Mouse (Mus musculus): ENCODE results near the gene Polr1e. TPM values are rescaled to one million over a fixed set of nuclear protein-coding genes. Genes with fewer than 3 reads are reported as not detected.
"Not testable (repeated sequence)": the region's sequence is repeated elsewhere in the genome, so short reads cannot be mapped to it uniquely, and the experiment has no call there.

Polr1e gene
- polyA plus RNA-seq, 1 experiment from 2014 or later = 73.8 TPM

- Histone ChIP-seq H3K27me3 (no peaks in the 10 kb centered on the region), H3K36me3 (peaks cover 45% of the 10 kb centered on the region), H3K4me2 (no peak overlapping the region), H3K4me3 (no peak overlapping the region), H3K27ac (peak overlapping the region; percentile 26; the same call in 1 of the 2 replicates), H3K9ac (no peak overlapping the region), H3K4me1 (replicated peaks) (peaks cover 37% of the 10 kb centered on the region), H3K9me3 (replicated peaks) (no peaks in the 10 kb centered on the region)
- no peak for ATAC-seq (replicated peaks; ENCODE audit: insufficient number of reproducible peaks, insufficient read depth, low FRiP score, low read depth)
- WGBS = 86% methylated on average over 10 of the region's 10 CpGs
These were observed 17.7 kb downstream of the Polr1e start for GRCm38 (mm10) chr4:45036048-45036447.

GRCm38 (mm10) chr4:45036571-45036970, 18.2 kb downstream of the Polr1e start:
- H3K4me1 ChIP-seq (replicated peaks) = peaks cover 37% of the 10 kb centered on the region
- no peak overlapping the region for H3K9ac ChIP-seq
- H3K4me2 ChIP-seq = no peak overlapping the region
- WGBS = 83% methylated on average over 5 of the region's 5 CpGs
- peak overlapping the region; percentile 94 for H3K27ac ChIP-seq
- H3K36me3 ChIP-seq = peaks cover 46% of the 10 kb centered on the region
- no peaks in the 10 kb centered on the region for H3K27me3 ChIP-seq
- no peaks in the 10 kb centered on the region for H3K9me3 ChIP-seq (replicated peaks)
- H3K4me3 ChIP-seq = no peak overlapping the region
- no peak for ATAC-seq (replicated peaks; ENCODE audit: insufficient number of reproducible peaks, insufficient read depth, low FRiP score, low read depth)

- Histone ChIP-seq H3K4me2 (0 out of 2 replicates have a peak overlapping the region, but pooled peaks have one; percentile 9), H3K9me3 (replicated peaks) (no peaks in the 10 kb centered on the region), H3K9ac (peak overlapping the region; percentile 44), H3K36me3 (peaks cover 39% of the 10 kb centered on the region), H3K27me3 (no peaks in the 10 kb centered on the region), H3K4me3 (no peak overlapping the region), H3K4me1 (replicated peaks) (peaks cover 37% of the 10 kb centered on the region), H3K27ac (peak overlapping the region; percentile 94)
- WGBS = 36% methylated on average over 13 of the region's 13 CpGs
- ATAC-seq (replicated peaks; ENCODE audit: insufficient number of reproducible peaks, insufficient read depth, low FRiP score, low read depth) = peak; percentile 83
These were observed 19.4 kb downstream of the Polr1e start for GRCm38 (mm10) chr4:45037455-45038410.

- ATAC-seq (replicated peaks; ENCODE audit: insufficient number of reproducible peaks, insufficient read depth, low FRiP score, low read depth); H3K9me3 ChIP-seq (replicated peaks); H3K9ac ChIP-seq; H3K4me2 ChIP-seq; H3K4me3 ChIP-seq; H3K27me3 ChIP-seq: not testable (repeated sequence)
- 50% methylated on average over 8 of the region's 8 CpGs for WGBS
- Histone ChIP-seq H3K27ac (peak overlapping the region; percentile 94), H3K4me1 (replicated peaks) (peaks cover 37% of the 10 kb centered on the region), H3K36me3 (peaks cover 39% of the 10 kb centered on the region)
These were observed 20.5 kb downstream of the Polr1e start for GRCm38 (mm10) chr4:45038879-45039278.

GRCm38 (mm10) chr4:45039546-45039945, 21.2 kb downstream of the Polr1e start:
- ATAC-seq (replicated peaks; ENCODE audit: insufficient number of reproducible peaks, insufficient read depth, low FRiP score, low read depth); H3K4me2 ChIP-seq; H3K9ac ChIP-seq; H3K27me3 ChIP-seq; H3K9me3 ChIP-seq (replicated peaks); H3K4me3 ChIP-seq: not testable (repeated sequence)
- H3K27ac ChIP-seq = peak overlapping the region; percentile 94; the same call in 1 of the 2 replicates
- WGBS = 92% methylated on average over 7 of the region's 7 CpGs
- peaks cover 37% of the 10 kb centered on the region for H3K36me3 ChIP-seq
- H3K4me1 ChIP-seq (replicated peaks) = peaks cover 34% of the 10 kb centered on the region

- no peak overlapping the region for H3K4me2 ChIP-seq
- H3K27ac ChIP-seq = no peak overlapping the region
- no peaks in the 10 kb centered on the region for H3K27me3 ChIP-seq
- H3K36me3 ChIP-seq = peaks cover 37% of the 10 kb centered on the region
- no peaks in the 10 kb centered on the region for H3K9me3 ChIP-seq (replicated peaks)
- no peak overlapping the region for H3K9ac ChIP-seq
- no peak overlapping the region for H3K4me3 ChIP-seq
- ATAC-seq (replicated peaks; ENCODE audit: insufficient number of reproducible peaks, insufficient read depth, low FRiP score, low read depth) = no peak
- H3K4me1 ChIP-seq (replicated peaks) = peaks cover 22% of the 10 kb centered on the region
- 69% methylated on average over 7 of the region's 7 CpGs for WGBS
These were observed 22.4 kb downstream of the Polr1e start for GRCm38 (mm10) chr4:45040795-45041194.

- no peak overlapping the region for H3K9ac ChIP-seq
- H3K4me2 ChIP-seq = no peak overlapping the region
- H3K4me3 ChIP-seq = no peak overlapping the region
- H3K36me3 ChIP-seq = peaks cover 25% of the 10 kb centered on the region; the same call in 1 of the 2 replicates
- 55% methylated on average over 5 of the region's 5 CpGs for WGBS
- H3K27me3 ChIP-seq = no peaks in the 10 kb centered on the region
- peaks cover 25% of the 10 kb centered on the region for H3K4me1 ChIP-seq (replicated peaks)
- peak; percentile 65 for ATAC-seq (replicated peaks; ENCODE audit: insufficient number of reproducible peaks, insufficient read depth, low FRiP score, low read depth)
- peak overlapping the region; percentile 91 for H3K27ac ChIP-seq
- H3K9me3 ChIP-seq (replicated peaks) = no peaks in the 10 kb centered on the region
These were observed 28.3 kb downstream of the Polr1e start for GRCm38 (mm10) chr4:45046679-45047078.

- Histone ChIP-seq H3K9ac (no peak overlapping the region), H3K27ac (peak overlapping the region; percentile 91)
- WGBS = 78% methylated on average over 9 of the region's 9 CpGs
These were observed 29.0 kb downstream of the Polr1e start for GRCm38 (mm10) chr4:45047286-45047887.

GRCm38 (mm10) chr4:45047956-45048355, 29.6 kb downstream of the Polr1e start:
- Histone ChIP-seq H3K27ac (0 out of 2 replicates have a peak overlapping the region, but pooled peaks have one; percentile 91), H3K27me3 (no peaks in the 10 kb centered on the region), H3K9me3 (replicated peaks) (no peaks in the 10 kb centered on the region), H3K9ac (no peak overlapping the region), H3K4me2 (no peak overlapping the region), H3K4me3 (no peak overlapping the region), H3K36me3 (peaks cover 20% of the 10 kb centered on the region; the same call in 1 of the 2 replicates), H3K4me1 (replicated peaks) (peaks cover 25% of the 10 kb centered on the region)
- ATAC-seq (replicated peaks; ENCODE audit: insufficient number of reproducible peaks, insufficient read depth, low FRiP score, low read depth) = no peak
- WGBS = 81% methylated on average over 9 of the region's 9 CpGs

More at GRCm38 (mm10) chr4:45047286-45047887, 29.0 kb downstream of the Polr1e start:
- no peak for ATAC-seq (replicated peaks; ENCODE audit: insufficient number of reproducible peaks, insufficient read depth, low FRiP score, low read depth)
- Histone ChIP-seq H3K4me1 (replicated peaks) (peaks cover 25% of the 10 kb centered on the region), H3K4me3 (no peak overlapping the region), H3K9me3 (replicated peaks) (no peaks in the 10 kb centered on the region), H3K27me3 (no peaks in the 10 kb centered on the region), H3K36me3 (peaks cover 23% of the 10 kb centered on the region; the same call in 1 of the 2 replicates), H3K4me2 (no peak overlapping the region)

- Histone ChIP-seq H3K27ac (peak overlapping the region; percentile 24), H3K4me1 (replicated peaks) (peaks cover 19% of the 10 kb centered on the region), H3K4me3 (no peak overlapping the region), H3K4me2 (no peak overlapping the region), H3K9me3 (replicated peaks) (no peaks in the 10 kb centered on the region), H3K9ac (no peak overlapping the region), H3K27me3 (no peaks in the 10 kb centered on the region), H3K36me3 (peaks cover 32% of the 10 kb centered on the region)
- 50% methylated on average over 3 of the region's 3 CpGs for WGBS
- 0 out of 2 replicates have a peak, but pooled peaks have one; percentile 25 for ATAC-seq (replicated peaks; ENCODE audit: insufficient number of reproducible peaks, insufficient read depth, low FRiP score, low read depth)
These were observed 36.5 kb downstream of the Polr1e start for GRCm38 (mm10) chr4:45054862-45055261.

GRCm38 (mm10) chr4:45055451-45055850, 37.1 kb downstream of the Polr1e start:
- ATAC-seq (replicated peaks; ENCODE audit: insufficient number of reproducible peaks, insufficient read depth, low FRiP score, low read depth) = no peak
- Histone ChIP-seq H3K36me3 (peaks cover 38% of the 10 kb centered on the region), H3K27me3 (no peaks in the 10 kb centered on the region), H3K9me3 (replicated peaks) (no peaks in the 10 kb centered on the region), H3K4me2 (no peak overlapping the region), H3K4me3 (no peak overlapping the region), H3K27ac (peak overlapping the region; percentile 43), H3K9ac (no peak overlapping the region), H3K4me1 (replicated peaks) (peaks cover 16% of the 10 kb centered on the region)
- WGBS = 64% methylated on average over 8 of the region's 8 CpGs
